9 mouse cellular contexts compared by ENCODE assay signal in the genomic region with DNA sequence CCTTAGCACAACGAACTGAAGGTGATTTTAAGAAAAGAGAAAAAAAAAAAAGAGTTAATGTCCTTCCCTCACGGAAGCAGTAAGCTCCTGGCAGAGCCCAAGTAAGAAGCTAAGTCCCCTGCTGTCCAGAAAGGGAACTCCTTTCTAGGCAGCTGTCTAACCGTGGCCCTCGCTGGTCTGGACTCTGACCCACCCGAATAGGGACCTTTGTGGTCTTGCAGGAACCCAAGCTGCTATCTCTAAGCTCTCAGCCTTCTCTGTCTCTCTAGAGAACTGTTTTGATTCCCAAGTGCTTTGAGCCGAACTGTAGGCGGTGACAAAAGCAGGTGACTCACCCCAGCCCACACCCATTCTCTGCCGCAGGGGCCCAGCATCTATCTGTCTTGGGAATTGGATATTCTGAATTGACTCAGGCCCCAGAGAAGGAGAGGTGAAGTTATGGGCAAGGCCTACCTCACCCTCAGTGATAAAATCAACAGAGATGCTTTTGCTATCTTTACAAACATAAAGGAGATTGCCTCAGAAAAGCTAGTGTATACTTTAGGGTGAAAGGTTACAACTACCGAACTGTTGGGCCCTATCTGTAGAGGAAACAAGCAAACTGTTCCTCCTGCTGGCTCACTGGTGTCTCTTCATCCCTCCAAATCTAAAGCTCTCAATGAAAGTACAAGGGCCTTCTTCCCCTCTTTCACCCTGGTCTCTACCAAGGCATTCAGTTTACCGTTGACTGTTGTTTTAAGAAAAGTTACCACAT. TPM values are rescaled to one million over a fixed set of nuclear protein-coding genes. Genes with fewer than 3 reads are reported as not detected.
A peak's percentile ranks its signal among the peaks of the same experiment; 100 is the strongest.
DNase-seq lines count a peak whose midpoint lies in the region; ATAC-seq and TF ChIP-seq lines count a peak whose summit lies in the region.
"Had no signal": no experiment of that assay in that cellular context is flagged by ENCODE, and none has a peak within 500 bp of the region (broad histone marks: within the 10 kb centered on the region; RNA-seq: fewer than 3 reads in every experiment).

No protein-coding gene starts in this region.

- peaks cover 20% of the 10 kb centered on the region for H3K4me1 ChIP-seq in E14TG2a.4 (replicated peaks; ENCODE audit: low read depth, low read length)

- no peaks in the 10 kb centered on the region for H3K27me3 ChIP-seq in E14TG2a.4 (ENCODE audit: insufficient read depth, low read length)
- H3K27me3 ChIP-seq: heart, embryonic 13.5 days; liver, embryonic 13.5 days had no signal

- DNase-seq in left cerebral cortex, adult 8-10 months (ENCODE audit: low spot score in 2 of 2) = peak; percentile 31 to 67
- DNase-seq in left cerebral cortex, adult 11 months (ENCODE audit: low spot score) = no peak
- DNase-seq in adipocyte (ENCODE audit: low spot score) = peak; percentile 20
- DNase-seq in kidney, postnatal 4 days = peak; percentile 16 to 38
- DNase-seq in layer of hippocampus, adult 9-10 months (ENCODE audit: low spot score) = no peak
- DNase-seq: liver, embryonic 13.5 days had no signal

- no peaks in the 10 kb centered on the region for H3K36me3 ChIP-seq in E14TG2a.4 (ENCODE audit: insufficient read depth, low read length)
- H3K36me3 ChIP-seq: heart, embryonic 13.5 days; liver, embryonic 13.5 days had no signal

- ATAC-seq in erythroblast, adult 5-6 weeks (replicated peaks; ENCODE audit: low FRiP score, poor library complexity, severe bottlenecking) = no peak

- H3K4me3 ChIP-seq in E14TG2a.4 (replicated peaks; ENCODE audit: low read length) = no peak overlapping the region
- H3K4me3 ChIP-seq: heart, embryonic 13.5 days; liver, embryonic 13.5 days had no signal

- H3K9me3 ChIP-seq in E14TG2a.4 (ENCODE audit: low read length) = no peaks in the 10 kb centered on the region
- H3K9me3 ChIP-seq: heart, embryonic 13.5 days; liver, embryonic 13.5 days had no signal

- TF ChIP-seq CTCF in E14TG2a.4 (conservative IDR thresholded peaks at IDR 0.05; ENCODE audit: low read length) = peak; percentile 23

RNA-seq across cellular contexts. Expression of a gene that starts 49.5 kb away (rescaled TPM):
- 10 to 100 TPM; 65.7 to 71.7 (median 69.8) TPM for total RNA-seq in left cerebral cortex, adult 8-10 months (2022)
- total RNA-seq in erythroblast, adult 5-6 weeks (2015; ENCODE audit: low replicate concordance) = 0.19 and 1.5 TPM in 2 replicates
- total RNA-seq in erythroblast, adult 5-6 weeks (2017; ENCODE audit: low replicate concordance) = 1.2 and 3.1 TPM in 2 replicates

Comparison
In these comparisons a context has a peak if more than half of its experiments do, and no peak if none do; other contexts are left out.
1. DNase-seq: peak in left cerebral cortex, adult 8-10 months (2 of 2), adipocyte (single experiment) and kidney, postnatal 4 days (2 of 2); none in left cerebral cortex, adult 11 months (single experiment) and layer of hippocampus, adult 9-10 months (single experiment).
2. RNA of a gene that starts 49.5 kb away (total RNA-seq): 65.7 to 71.7 TPM in left cerebral cortex, adult 8-10 months; 0.19 to 3.1 TPM in erythroblast, adult 5-6 weeks; every median in the first group is over 10 times any median in the second.